Mouse (Mus musculus) heart, adult 8-10 months (tissue): ENCODE measurements at regions not wholly inside any gene's neighbourhood (a gene's known extent, or its start where the extent isn't known, plus 50 kb on each side); places are given as distances from the start of the nearest gene placed in this dataset.

Experiments used
- DNase-seq: peaks from one replicate; pipeline ENCODE4 v3.0.0; 2022; ENCODE audit warnings: low spot score

GRCm38 (mm10) chr2:92804916-92805315 lies 110.0 kb upstream of the Syt13 start:
- DNase-seq, result no peak

GRCm38 (mm10) chr2:92805761-92806160 lies 109.1 kb upstream of the Syt13 start:
- no peak for DNase-seq

- DNase-seq, result no peak
These were observed 108.3 kb upstream of the Syt13 start for GRCm38 (mm10) chr2:92806481-92807195.

GRCm38 (mm10) chr2:92807404-92807803 lies 107.5 kb upstream of the Syt13 start:
- no peak for DNase-seq

- DNase-seq, result no peak
These were observed 106.8 kb upstream of the Syt13 start for GRCm38 (mm10) chr2:92808121-92808520.

- no peak for DNase-seq
These were observed 105.7 kb upstream of the Syt13 start for GRCm38 (mm10) chr2:92809226-92809625.

- DNase-seq, result no peak
These were observed 105.1 kb upstream of the Syt13 start for GRCm38 (mm10) chr2:92809681-92810323.

GRCm38 (mm10) chr2:92810956-92811355 lies 103.9 kb upstream of the Syt13 start:
- peak; percentile 61 for DNase-seq

- peak; percentile 9 for DNase-seq
These were observed 101.9 kb upstream of the Syt13 start for GRCm38 (mm10) chr2:92813028-92813427.

- no peak for DNase-seq
These were observed 95.3 kb upstream of the Syt13 start for GRCm38 (mm10) chr2:92819586-92819985.

GRCm38 (mm10) chr2:92824325-92824724 lies 90.6 kb upstream of the Syt13 start:
- DNase-seq, result no peak

GRCm38 (mm10) chr2:92825395-92825794 lies 89.5 kb upstream of the Syt13 start:
- no peak for DNase-seq

- DNase-seq, result no peak
These were observed 84.8 kb upstream of the Syt13 start for GRCm38 (mm10) chr2:92830134-92830533.

GRCm38 (mm10) chr2:92831784-92832183 lies 83.1 kb upstream of the Syt13 start:
- DNase-seq, result no peak

- DNase-seq, result no peak
These were observed 78.7 kb upstream of the Syt13 start for GRCm38 (mm10) chr2:92836203-92836602.

- no peak for DNase-seq
These were observed 76.9 kb upstream of the Syt13 start for GRCm38 (mm10) chr2:92838012-92838411.

GRCm38 (mm10) chr2:92840009-92840408 lies 74.9 kb upstream of the Syt13 start:
- DNase-seq, result peak; percentile 21

- no peak for DNase-seq
These were observed 73.3 kb upstream of the Syt13 start for GRCm38 (mm10) chr2:92841626-92842025.

- DNase-seq, result no peak
These were observed 69.7 kb upstream of the Syt13 start for GRCm38 (mm10) chr2:92845061-92845769.

- no peak for DNase-seq
These were observed 65.9 kb upstream of the Syt13 start for GRCm38 (mm10) chr2:92848962-92849361.

GRCm38 (mm10) chr2:92851336-92851735 lies 63.6 kb upstream of the Syt13 start:
- no peak for DNase-seq

- no peak for DNase-seq
These were observed 61.7 kb upstream of the Syt13 start for GRCm38 (mm10) chr2:92853175-92853574.

GRCm38 (mm10) chr2:92854331-92854730 lies 60.6 kb upstream of the Syt13 start:
- no peak for DNase-seq
